Mouse (Mus musculus) kidney, postnatal 0 days (tissue): Measurements from ENCODE around the gene Plpp4. TPM values are rescaled to one million over a fixed set of nuclear protein-coding genes. Genes with fewer than 3 reads are reported as not detected.

Experiments used
- ATAC-seq: fragments of 200-750 bp; cut with Nextera tagmentation; replicated peaks from 2 replicates; pipeline ENCODE4 v1.8.0; 2017; ENCODE audit warnings: low read depth, moderate number of reproducible peaks, moderate TSS enrichment, moderate library complexity; ENCODE audit not compliant: low FRiP score
- DNase-seq: peaks from one replicate; pipeline ENCODE4 v3.0.0-alpha.2; 2016; ENCODE audit warnings: low spot score
- H3K27ac ChIP-seq: fragments of 300-500 bp; sonication (generic); 2 replicates; pipeline ENCODE4 v1.5.1; 2014; ENCODE audit warnings: mild to moderate bottlenecking
- H3K27me3 ChIP-seq: fragments of 300-500 bp; sonication (generic); 2 replicates; pipeline ENCODE4 v1.6.1; 2014; ENCODE audit warnings: low read length, mixed read lengths; ENCODE audit not compliant: insufficient read depth
- H3K36me3 ChIP-seq: fragments of 300-500 bp; sonication (generic); 2 replicates; pipeline ENCODE4 v1.6.1; 2014; ENCODE audit warnings: low read length, mixed read lengths; ENCODE audit not compliant: insufficient read depth
- H3K4me1 ChIP-seq: fragments of 300-500 bp; sonication (generic); replicated peaks from 2 replicates; pipeline ENCODE4 v1.6.1; 2014; ENCODE audit warnings: antibody characterized with exemption, low read length, mixed read lengths; ENCODE audit not compliant: insufficient read depth
- H3K4me2 ChIP-seq: fragments of 300-500 bp; sonication (generic); 2 replicates; pipeline ENCODE4 v1.6.1; 2014; ENCODE audit warnings: mild to moderate bottlenecking, low read length, moderate library complexity, mixed read lengths
- H3K4me3 ChIP-seq: fragments of 300-500 bp; sonication (generic); replicated peaks from 2 replicates; pipeline ENCODE4 v1.5.1; 2014; ENCODE audit warnings: low read depth, low read length
- H3K9ac ChIP-seq: fragments of 300-500 bp; sonication (generic); 2 replicates; pipeline ENCODE4 v1.6.1; 2014; ENCODE audit warnings: low read depth, low read length
- H3K9me3 ChIP-seq: fragments of 300-500 bp; sonication (generic); replicated peaks from 2 replicates; pipeline ENCODE4 v1.6.1; 2016; ENCODE audit warnings: low read length, inconsistent platforms, mixed read lengths
- CTCF ChIP-seq: IDR thresholded peaks from 2 replicates; pipeline ENCODE4 v1.5.1; 2016; ENCODE audit warnings: antibody characterized with exemption, low read depth, mild to moderate bottlenecking, moderate library complexity
- WGBS: fragments of 180-500 bp; shearing (Covaris S2); extraction: QIAGEN DNeasy Blood & Tissue Kit; methylation state at CpG from one replicate; pipeline ENCODE4 v1.1.7; 2014; 5-methylcytosine and 5-hydroxymethylcytosine counted together
- polyA plus RNA-seq: library from polyadenylated mRNA; unstranded; fragments of >200 nt; fragmentation: Nextera tagmentation; extraction: Ambion mirVana; gene quantifications from 2 replicates; pipeline ENCODE4 v1.2.1, GENCODE M21; 2015

Gene Plpp4
- polyA plus RNA-seq, 1 experiment from 2014 or later = 2.4 TPM

DNA sequence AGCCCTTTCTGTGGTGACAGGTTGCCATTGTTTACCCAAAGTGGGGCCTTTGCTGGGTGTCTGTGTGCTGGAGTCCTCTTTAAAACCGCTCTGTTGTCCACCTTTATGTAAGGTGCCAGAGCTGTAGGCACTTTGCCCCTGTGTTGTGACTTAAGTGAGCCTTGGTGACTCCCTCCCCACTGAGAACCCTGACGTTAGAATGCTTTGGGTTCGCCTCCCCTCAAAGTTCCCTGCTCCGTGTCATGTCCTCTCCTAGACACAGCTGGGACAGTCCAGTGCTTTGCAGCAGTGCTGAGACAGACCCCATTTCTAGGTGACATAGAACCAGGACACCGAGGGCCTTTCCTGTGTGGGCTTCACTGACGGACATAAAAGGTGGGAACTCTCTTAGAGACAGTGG, 55.7 kb downstream of the Plpp4 start:
- Histone ChIP-seq H3K9me3 (no peaks in the 10 kb centered on the region), H3K4me2 (no peak overlapping the region), H3K27ac (no peak overlapping the region), H3K4me1 (no peaks in the 10 kb centered on the region), H3K36me3 (no peaks in the 10 kb centered on the region), H3K4me3 (no peak overlapping the region), H3K9ac (no peak overlapping the region), H3K27me3 (no peaks in the 10 kb centered on the region)
- ATAC-seq = no peak
- TF ChIP-seq CTCF = no peak
- DNase-seq = no peak
- 59% methylated on average over 6 of the region's 6 CpGs for WGBS

- TF ChIP-seq CTCF = no peak
- Histone ChIP-seq H3K36me3 (no peaks in the 10 kb centered on the region), H3K9ac (no peak overlapping the region), H3K4me2 (no peak overlapping the region), H3K9me3 (no peaks in the 10 kb centered on the region), H3K27ac (no peak overlapping the region), H3K27me3 (no peaks in the 10 kb centered on the region), H3K4me1 (no peaks in the 10 kb centered on the region), H3K4me3 (no peak overlapping the region)
- WGBS = 52% methylated on average over 2 of the region's 2 CpGs
- ATAC-seq (no peak), DNase-seq (no peak)
These were observed 57.1 kb downstream of the Plpp4 start for GRCm38 (mm10) chr7:129313969-129314368.

- TF ChIP-seq CTCF = no peak
- DNase-seq (no peak), ATAC-seq (no peak)
- Histone ChIP-seq H3K36me3 (no peaks in the 10 kb centered on the region), H3K4me1 (no peaks in the 10 kb centered on the region), H3K4me3 (no peak overlapping the region), H3K27me3 (no peaks in the 10 kb centered on the region), H3K4me2 (no peak overlapping the region), H3K27ac (no peak overlapping the region), H3K9ac (no peak overlapping the region), H3K9me3 (no peaks in the 10 kb centered on the region)
- WGBS = 95% methylated on average over 3 of the region's 3 CpGs
These were observed 83.3 kb downstream of the Plpp4 start for GRCm38 (mm10) chr7:129340096-129340495.

GRCm38 (mm10) chr7:129355561-129355960, 98.7 kb downstream of the Plpp4 start:
- Histone ChIP-seq H3K9ac (no peak overlapping the region), H3K4me1 (no peaks in the 10 kb centered on the region), H3K9me3 (no peaks in the 10 kb centered on the region), H3K36me3 (no peaks in the 10 kb centered on the region), H3K27me3 (no peaks in the 10 kb centered on the region), H3K27ac (no peak overlapping the region), H3K4me2 (no peak overlapping the region), H3K4me3 (no peak overlapping the region)
- DNase-seq (no peak), ATAC-seq (no peak)
- TF ChIP-seq CTCF = no peak
- 82% methylated on average over 2 of the region's 2 CpGs for WGBS

DNA sequence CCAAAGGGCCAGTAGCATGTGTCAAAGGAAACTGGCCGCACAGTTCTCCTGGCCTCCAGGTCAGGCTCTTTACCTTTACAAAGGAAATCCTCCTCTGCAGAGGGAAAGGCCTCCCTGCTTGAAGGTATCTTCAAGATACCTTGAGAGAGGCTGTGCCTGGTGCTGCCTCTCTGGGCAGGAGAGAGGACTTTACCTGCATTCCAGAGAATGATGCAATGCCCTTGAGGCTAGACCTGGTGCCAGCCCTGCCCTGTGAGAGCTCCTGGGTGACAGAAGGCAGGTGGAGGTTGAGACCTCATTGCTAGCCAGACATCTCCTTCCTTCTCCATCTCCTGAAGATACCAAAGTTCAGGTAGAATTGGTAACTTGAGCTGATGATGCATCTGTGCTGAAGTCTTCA, 118.5 kb downstream of the Plpp4 start:
- WGBS = 78% methylated on average over 1 of the region's 1 CpGs
- H3K4me1 ChIP-seq = no peaks in the 10 kb centered on the region
- no peak for DNase-seq
- H3K27me3 ChIP-seq = no peaks in the 10 kb centered on the region
- no peaks in the 10 kb centered on the region for H3K36me3 ChIP-seq
- no peak overlapping the region for H3K27ac ChIP-seq
- no peak for TF ChIP-seq CTCF
- no peak overlapping the region for H3K9ac ChIP-seq
- no peak for ATAC-seq
- no peak overlapping the region for H3K4me2 ChIP-seq
- no peak overlapping the region for H3K4me3 ChIP-seq
- H3K9me3 ChIP-seq = no peaks in the 10 kb centered on the region

GRCm38 (mm10) chr7:129385149-129385548, 128.3 kb downstream of the Plpp4 start:
- DNase-seq (no peak), ATAC-seq (no peak)
- H3K36me3 ChIP-seq = no peaks in the 10 kb centered on the region
- no peak overlapping the region for H3K4me2 ChIP-seq
- WGBS = 54% methylated on average over 3 of the region's 3 CpGs
- H3K9me3 ChIP-seq = no peaks in the 10 kb centered on the region
- H3K27me3 ChIP-seq = no peaks in the 10 kb centered on the region
- H3K4me3 ChIP-seq = no peak overlapping the region
- TF ChIP-seq CTCF = no peak
- H3K9ac ChIP-seq = no peak overlapping the region
- H3K27ac ChIP-seq = no peak overlapping the region
- H3K4me1 ChIP-seq = no peaks in the 10 kb centered on the region

DNA sequence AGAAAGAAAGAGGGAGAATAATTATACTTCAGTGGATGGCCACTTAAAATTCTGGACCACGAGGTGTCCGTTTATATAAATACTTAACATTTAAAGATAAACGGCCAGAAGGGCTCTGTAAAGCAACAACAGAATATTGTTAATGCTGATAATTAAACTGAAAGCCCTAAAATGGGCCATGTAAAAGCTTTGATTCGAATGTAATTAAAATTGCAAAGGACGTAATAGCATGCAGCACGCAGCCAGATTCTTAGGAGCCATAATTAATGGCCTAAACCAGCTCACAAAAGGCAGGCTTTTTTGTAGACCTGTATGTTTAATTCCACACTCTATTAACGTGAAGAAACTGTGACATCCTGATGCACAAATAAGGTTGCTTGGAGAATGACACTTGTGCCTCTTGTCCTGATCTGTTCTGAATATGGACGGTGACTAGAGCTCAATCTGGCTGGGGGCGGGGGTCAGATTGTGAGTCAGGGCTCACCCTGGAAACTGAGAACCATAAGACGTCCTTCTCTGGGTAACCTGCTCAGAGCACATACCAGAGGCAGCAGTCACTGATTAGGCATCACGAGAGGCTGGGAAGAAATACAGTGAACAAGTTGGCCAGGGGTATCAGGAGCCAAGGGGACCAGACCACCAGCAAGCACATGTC, 136.1 kb downstream of the Plpp4 start:
- Histone ChIP-seq H3K9ac (no peak overlapping the region), H3K27ac (no peak overlapping the region), H3K4me3 (no peak overlapping the region), H3K27me3 (no peaks in the 10 kb centered on the region), H3K36me3 (no peaks in the 10 kb centered on the region), H3K9me3 (no peaks in the 10 kb centered on the region), H3K4me2 (no peak overlapping the region), H3K4me1 (no peaks in the 10 kb centered on the region)
- ATAC-seq (no peak), DNase-seq (no peak)
- WGBS = 69% methylated on average over 11 of the region's 11 CpGs
- TF ChIP-seq CTCF = no peak
